ENCODE assay signal across 26 mouse cellular contexts in the genomic region with DNA sequence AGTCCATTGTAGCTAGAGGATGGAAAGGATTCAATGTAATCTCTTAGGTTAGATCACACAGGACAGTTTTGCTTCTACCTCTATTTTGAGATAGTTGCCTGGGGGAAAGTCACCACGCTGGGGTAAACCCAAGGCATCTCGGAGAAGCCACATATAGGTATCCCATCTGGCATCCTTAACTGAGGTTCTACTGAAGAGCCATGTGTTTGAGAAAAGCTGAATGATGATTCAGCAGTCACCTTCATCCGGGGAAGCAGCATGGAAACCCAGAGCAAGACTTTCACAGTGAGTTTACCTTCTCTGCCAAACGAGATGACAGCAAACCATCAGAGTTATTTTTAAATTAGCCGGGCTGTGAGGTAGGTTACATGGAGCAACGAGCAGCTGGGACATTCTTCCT.
DNase-seq lines count a peak whose midpoint lies in the region; ATAC-seq and TF ChIP-seq lines count a peak whose summit lies in the region.
"Had no signal": no experiment of that assay in that cellular context is flagged by ENCODE, and none has a peak within 500 bp of the region (broad histone marks: within the 10 kb centered on the region; RNA-seq: fewer than 3 reads in every experiment).

No protein-coding gene starts in this region.

- no peak overlapping the region for H3K4me2 ChIP-seq in hindbrain, embryonic 12.5 days (replicated peaks)
- H3K4me2 ChIP-seq: heart, embryonic 13.5 days; kidney, embryonic 15.5 days; liver, embryonic 15.5 days; lung, embryonic 14.5 days; midbrain, embryonic 11.5 days had no signal

- no peak for TF ChIP-seq CTCF in layer of hippocampus, adult 2 months (conservative IDR thresholded peaks at IDR 0.05)

- no peaks in the 10 kb centered on the region for H3K27me3 ChIP-seq in hindbrain, embryonic 12.5 days
- H3K27me3 ChIP-seq: heart, embryonic 13.5 days; kidney, embryonic 15.5 days; liver, embryonic 15.5 days had no signal

- DNase-seq in layer of hippocampus, adult 2 months (ENCODE audit: low spot score in 2 of 2): no peak
- no peak for DNase-seq in layer of hippocampus, adult 9-11 months
- DNase-seq in right cerebral cortex, adult 2 months (ENCODE audit: low spot score in 2 of 2): peak; percentile 29 to 44
- no peak for DNase-seq in right cerebral cortex, postnatal 4 days
- peak; percentile 28 for DNase-seq in left cerebral cortex, postnatal 36 days (ENCODE audit: low spot score in 2 of 2)
- DNase-seq in lung, postnatal 10 days: no peak
- DNase-seq: adrenal gland, postnatal 25 days; B cell, adult 2 months; cerebellum, postnatal 36 days; heart, adult 2 months; heart, postnatal 14 days; kidney, adult 18-20 months; kidney, postnatal 25 days; lung, embryonic 14.5 days; spleen, adult 18-20 months; thymus, adult 18-20 months; thymus, postnatal 25 days had no signal

- no peaks in the 10 kb centered on the region for H3K36me3 ChIP-seq in hindbrain, embryonic 12.5 days
- H3K36me3 ChIP-seq: heart, embryonic 13.5 days; hindbrain, embryonic 10.5 days; kidney, embryonic 15.5 days; liver, embryonic 15.5 days had no signal

- H3K4me1 ChIP-seq in hindbrain, embryonic 12.5 days: no peaks in the 10 kb centered on the region
- H3K4me1 ChIP-seq: heart, embryonic 13.5 days; hindbrain, embryonic 10.5 days; kidney, embryonic 15.5 days; liver, embryonic 15.5 days had no signal

- H3K27ac ChIP-seq in layer of hippocampus, adult 2 months: peak overlapping the region; percentile 39; the same call in 1 of the 2 replicates
- H3K27ac ChIP-seq in hindbrain, embryonic 12.5 days: no peak overlapping the region
- H3K27ac ChIP-seq: heart, adult 2 months; heart, embryonic 13.5 days; hindbrain, embryonic 10.5 days; kidney, embryonic 15.5 days; liver, embryonic 15.5 days had no signal

- H3K9ac ChIP-seq in hindbrain, embryonic 12.5 days: no peak overlapping the region
- H3K9ac ChIP-seq: heart, embryonic 13.5 days; kidney, embryonic 15.5 days; liver, embryonic 15.5 days; lung, embryonic 14.5 days had no signal

- WGBS in hindbrain, embryonic 12.5 days: 84% methylated on average over 6 of the region's 6 CpGs

- intact Hi-C loops in left cerebral cortex, postnatal 36 days (cut with DNase I): no loop called here

- H3K4me3 ChIP-seq in layer of hippocampus, adult 2 months: no peak overlapping the region
- H3K4me3 ChIP-seq in hindbrain, embryonic 12.5 days: no peak overlapping the region
- H3K4me3 ChIP-seq: heart, adult 2 months; heart, embryonic 13.5 days; hindbrain, embryonic 10.5 days; kidney, embryonic 15.5 days; liver, embryonic 15.5 days had no signal

- no peak for ATAC-seq in hindbrain, embryonic 12.5 days (ENCODE audit: low FRiP score)
- ATAC-seq: forebrain, embryonic 16.5 days; hindbrain, embryonic 16.5 days; midbrain, embryonic 16.5 days had no signal

- no peaks in the 10 kb centered on the region for H3K9me3 ChIP-seq in hindbrain, embryonic 12.5 days (replicated peaks)
- H3K9me3 ChIP-seq: heart, embryonic 13.5 days; hindbrain, embryonic 10.5 days; kidney, embryonic 15.5 days; liver, embryonic 15.5 days had no signal

Comparison
In these comparisons a context has a peak if more than half of its experiments do, and no peak if none do; other contexts are left out.
1. DNase-seq: peak in right cerebral cortex, adult 2 months (2 of 2) and left cerebral cortex, postnatal 36 days (2 of 2); none in layer of hippocampus, adult 2 months (0 of 2), layer of hippocampus, adult 9-11 months (single experiment), right cerebral cortex, postnatal 4 days (single experiment) and lung, postnatal 10 days (single experiment).